Mouse (Mus musculus): ENCODE measurements around the gene Kat8. TPM values are rescaled to one million over a fixed set of nuclear protein-coding genes. Genes with fewer than 3 reads are reported as not detected.
A peak's percentile ranks its signal among the peaks of the same experiment; 100 is the strongest.

The Kat8 gene
- total RNA-seq (2021) = 10 to 100 TPM; 24.3 to 26.6 TPM
- long read RNA-seq, experiment 1, transcript Kat8-201 (11 exons, 1,579 nt) = major isoform, 29 of 32 reads
- long read RNA-seq, experiment 1, partial matches to known transcripts = 2 of 32 reads
- long read RNA-seq, experiment 1, other reads (novel, unspliced or antisense) = 1 of 32 reads
- long read RNA-seq, experiment 2, transcript Kat8-201 (11 exons, 1,579 nt) = major isoform, 40 of 43 reads
- long read RNA-seq, experiment 2, partial matches to known transcripts = 2 of 43 reads
- long read RNA-seq, experiment 2, other reads (novel, unspliced or antisense) = 1 of 43 reads

DNA sequence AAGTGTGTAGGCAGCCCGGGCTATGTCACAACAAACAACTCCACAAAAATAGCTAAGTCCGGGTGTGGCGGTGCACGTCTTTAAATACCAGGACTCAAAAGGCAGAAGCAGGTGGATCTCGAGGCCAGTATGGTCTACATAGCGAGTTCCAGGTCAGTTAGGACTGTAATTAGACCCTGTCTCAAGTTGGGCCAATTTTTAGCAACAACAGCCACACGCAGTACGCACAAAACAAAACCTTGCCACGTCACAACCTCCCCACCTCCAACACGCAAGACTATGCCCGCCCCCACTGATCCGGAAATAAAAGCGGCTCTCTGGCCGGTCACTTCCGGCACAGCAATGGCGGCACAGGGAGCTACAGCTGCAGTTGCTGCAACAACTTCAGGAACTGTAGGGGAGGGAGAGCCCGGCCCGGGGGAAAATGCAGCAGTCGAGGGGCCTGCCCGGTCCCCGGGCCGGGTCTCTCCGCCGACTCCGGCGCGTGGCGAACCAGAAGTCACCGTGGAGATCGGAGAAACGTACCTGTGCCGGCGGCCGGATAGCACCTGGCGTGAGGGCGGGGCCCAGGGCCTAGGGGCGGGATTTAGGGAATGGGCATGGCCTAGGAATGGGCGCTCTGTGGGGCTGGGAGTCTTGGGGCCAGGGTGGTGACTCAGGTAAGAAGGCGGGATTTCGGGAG is at the start of gene Kat8:
TSS of gene Kat8 (plus strand) at position 327 of the 682 bp plus-strand sequence.
- DNase-seq = peak; percentile 93
- no peak for TF ChIP-seq CTCF (IDR thresholded peaks at IDR 0.05)
- peak within 1 kb of the TSS; percentile 98 for H3K27ac ChIP-seq
- intact Hi-C loops (cut with DNase I) = loop anchor here (2.0 to 5.0 kb wide), 2 partner anchors 22 to 35 kb away; partner anchors contain the start of genes Zfp646 and Zfp668
- peak within 1 kb of the TSS; percentile 88 for H3K4me3 ChIP-seq

DNA sequence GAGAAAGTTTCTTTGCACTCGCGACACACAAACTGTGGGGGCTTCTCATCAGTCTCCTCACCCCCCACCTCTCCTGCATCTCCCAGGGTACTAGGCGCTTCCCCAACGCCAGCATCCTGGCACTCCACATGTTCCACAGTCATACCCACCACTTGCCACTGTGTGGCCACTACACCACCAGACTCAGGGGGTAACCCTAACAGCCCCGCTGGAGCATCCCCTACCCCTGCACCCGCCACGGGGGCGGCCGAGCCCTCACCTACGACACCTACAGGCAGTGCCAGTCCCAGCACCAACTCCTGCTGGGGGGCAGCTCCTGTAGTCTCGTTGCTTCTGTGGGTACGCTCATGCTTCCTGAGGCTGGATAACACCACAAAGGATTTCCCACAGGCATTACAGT is 45.9 kb upstream of the Kat8 start:
- intact Hi-C loops (cut with DNase I) = no loop called here
- no peak overlapping the region for H3K4me3 ChIP-seq
- DNase-seq = no peak
- H3K27ac ChIP-seq = no peak overlapping the region
- no peak for TF ChIP-seq CTCF (IDR thresholded peaks at IDR 0.05)

DNA sequence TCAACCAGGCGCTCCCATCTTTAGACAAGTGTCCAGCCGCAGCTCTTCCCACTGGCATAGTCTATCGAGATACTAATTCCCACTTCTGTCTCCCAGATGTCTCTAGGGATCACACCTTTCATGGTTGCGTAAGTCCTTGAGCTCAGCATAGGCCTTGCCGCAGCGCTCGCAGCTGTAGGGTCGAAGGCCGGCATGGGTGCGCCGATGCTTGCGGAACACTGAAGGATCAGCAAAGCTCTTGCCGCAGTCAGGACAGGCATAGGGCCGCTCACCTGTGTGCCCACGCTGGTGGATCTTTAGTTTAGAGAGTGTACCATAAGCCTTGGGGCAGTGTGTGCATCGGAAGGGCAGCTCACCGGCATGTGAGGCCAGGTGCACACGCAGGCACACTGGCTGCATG is 44.7 kb upstream of the Kat8 start:
- TF ChIP-seq CTCF (IDR thresholded peaks at IDR 0.05) = no peak
- Histone ChIP-seq H3K4me3 (no peak overlapping the region), H3K27ac (no peak overlapping the region)
- no peak for DNase-seq
- intact Hi-C loops (cut with DNase I) = no loop called here

DNA sequence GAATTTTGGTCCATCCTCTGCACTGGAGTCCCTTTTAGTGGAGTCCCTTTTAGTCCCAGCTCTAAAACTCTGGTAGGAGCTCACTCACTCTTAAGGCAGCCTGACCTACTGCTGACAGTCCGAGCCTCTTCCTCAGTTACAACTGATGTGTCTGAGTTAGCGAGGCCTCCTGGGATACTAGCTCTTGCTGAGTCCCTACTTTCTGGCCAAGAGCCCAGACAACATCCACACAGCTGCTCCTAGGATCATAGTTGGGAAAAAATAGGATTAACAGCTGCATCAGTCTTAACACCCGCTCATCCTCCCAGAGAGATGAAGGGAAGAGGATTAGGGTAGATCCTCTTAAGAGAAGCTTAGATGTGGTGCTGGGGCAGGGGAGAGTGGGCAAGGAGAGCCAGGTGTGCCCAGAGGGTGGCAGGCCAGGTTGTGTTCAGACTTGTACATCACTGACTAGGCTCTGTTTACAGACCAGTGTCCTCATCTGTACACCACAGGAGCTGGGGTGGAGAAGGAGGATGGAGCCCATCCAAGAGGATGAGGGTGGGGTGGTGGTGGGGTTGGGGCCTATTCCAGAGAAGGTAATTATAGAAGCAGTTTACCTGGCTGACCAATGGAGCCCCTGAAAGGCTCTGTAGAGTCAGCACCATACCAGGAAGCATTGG is 43.0 kb upstream of the Kat8 start:
- TF ChIP-seq CTCF (IDR thresholded peaks at IDR 0.05) = no peak
- Histone ChIP-seq H3K27ac (peak overlapping the region; percentile 73), H3K4me3 (no peak overlapping the region)
- DNase-seq = peak; percentile 54
- intact Hi-C loops (cut with DNase I) = no loop called here

DNA sequence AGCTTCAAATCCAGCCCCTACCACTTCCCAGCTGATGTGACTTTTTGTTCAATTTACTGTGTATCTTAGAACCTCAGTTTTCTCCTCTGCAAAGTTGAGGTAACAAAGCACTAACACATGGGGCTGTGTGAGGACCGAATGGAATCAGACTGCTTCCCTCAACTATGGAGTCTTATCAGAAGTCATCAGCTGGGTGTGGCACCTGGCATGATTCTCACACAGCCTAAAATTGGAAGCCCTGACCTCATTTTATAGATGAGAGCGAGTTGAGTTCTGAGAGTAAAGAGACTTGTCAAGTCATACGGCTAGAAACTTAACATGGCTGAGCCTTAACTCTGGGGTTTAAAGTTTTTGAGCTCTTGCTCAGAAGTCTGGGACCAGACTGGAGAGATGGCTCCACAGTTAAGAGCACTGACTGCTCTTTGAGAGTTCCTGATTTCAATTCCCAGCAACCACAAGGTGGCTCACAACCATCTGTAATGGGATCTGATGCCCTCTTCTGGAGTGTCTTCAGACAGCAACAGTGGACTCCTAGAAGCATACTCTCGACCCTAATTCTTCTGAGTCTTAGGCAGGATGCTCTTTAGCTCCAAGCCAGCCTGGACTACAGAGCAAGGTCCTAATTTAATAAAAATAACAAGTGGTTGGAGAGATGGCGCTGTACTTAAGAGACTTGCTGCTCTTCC is 42.0 kb upstream of the Kat8 start:
- DNase-seq = no peak
- intact Hi-C loops (cut with DNase I) = no loop called here
- TF ChIP-seq CTCF (IDR thresholded peaks at IDR 0.05) = peak; percentile 36; the same call in 1 of the 2 replicates
- Histone ChIP-seq H3K4me3 (no peak overlapping the region), H3K27ac (peak overlapping the region; percentile 73)

DNA sequence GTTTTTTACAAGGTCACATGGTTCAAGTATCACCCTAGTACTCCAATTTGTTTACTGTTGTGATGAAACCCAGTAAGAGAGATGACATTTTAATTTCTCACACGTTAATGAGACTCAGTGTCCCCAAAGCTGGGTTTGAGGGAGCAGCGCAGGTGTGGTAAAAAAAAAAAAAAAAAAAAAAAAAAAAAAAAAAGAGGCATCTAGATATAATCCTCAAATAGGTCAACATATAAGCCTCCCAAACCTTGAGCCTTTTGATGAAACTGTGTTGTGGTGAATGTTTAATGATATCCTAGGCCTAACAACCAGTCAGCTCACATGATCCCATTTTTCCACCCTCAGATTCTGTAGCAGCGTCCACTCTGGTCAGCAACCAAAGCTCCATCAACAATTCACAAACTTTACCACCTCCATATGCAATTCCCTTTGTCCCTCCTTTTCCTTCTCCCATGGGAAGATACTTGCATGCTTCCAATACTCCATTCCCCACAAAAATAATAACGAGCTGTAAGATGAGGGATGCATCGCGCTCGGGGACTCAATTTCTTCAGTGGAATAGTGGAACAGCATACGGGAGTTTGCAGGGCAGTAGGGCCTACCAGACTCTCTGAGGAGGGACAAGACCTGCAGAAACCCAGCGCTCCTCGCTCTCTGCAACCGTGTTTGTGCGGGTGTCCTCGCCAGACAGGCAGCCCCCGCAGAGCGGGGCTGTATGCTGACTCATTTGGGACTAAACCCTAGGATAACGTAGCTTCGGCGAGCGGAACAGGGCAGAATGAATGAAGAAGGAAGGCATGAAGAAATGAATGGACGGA is 37.3 kb upstream of the Kat8 start:
- Histone ChIP-seq H3K27ac (peak overlapping the region; percentile 99), H3K4me3 (peak overlapping the region; percentile 96)
- no peak for TF ChIP-seq CTCF (IDR thresholded peaks at IDR 0.05)
- intact Hi-C loops (cut with DNase I) = loop anchor here (1.0 to 5.0 kb wide), 3 partner anchors 34 to 75 kb away; partner anchors contain the start of genes Hsd3b7 and Kat8
- no peak for DNase-seq

DNA sequence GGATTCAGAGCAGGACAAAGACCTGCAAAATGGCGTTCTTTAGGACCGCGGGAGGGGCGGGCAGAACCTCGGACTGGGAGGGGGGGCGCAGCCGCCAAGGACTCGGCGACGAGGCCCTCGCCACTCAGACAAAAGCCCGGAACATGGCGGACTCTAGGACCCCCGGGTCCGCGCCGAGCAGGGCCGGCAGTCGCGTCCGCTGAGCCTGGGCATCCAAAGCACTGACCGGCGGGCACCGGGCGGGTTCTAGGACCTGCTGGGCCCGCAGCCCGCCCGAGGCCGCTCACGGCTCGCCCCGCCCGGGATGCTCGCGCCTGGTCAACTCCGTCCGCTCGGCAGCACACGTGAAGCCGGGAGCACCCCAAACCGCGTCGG is 36.7 kb upstream of the Kat8 start:
- Histone ChIP-seq H3K4me3 (peak overlapping the region; percentile 96), H3K27ac (peak overlapping the region; percentile 99)
- peak; percentile 95 for DNase-seq
- no peak for TF ChIP-seq CTCF (IDR thresholded peaks at IDR 0.05)
- intact Hi-C loops (cut with DNase I) = loop anchor here (1.0 to 5.0 kb wide), 3 partner anchors 35 to 75 kb away; partner anchors contain the start of genes Hsd3b7 and Kat8

DNA sequence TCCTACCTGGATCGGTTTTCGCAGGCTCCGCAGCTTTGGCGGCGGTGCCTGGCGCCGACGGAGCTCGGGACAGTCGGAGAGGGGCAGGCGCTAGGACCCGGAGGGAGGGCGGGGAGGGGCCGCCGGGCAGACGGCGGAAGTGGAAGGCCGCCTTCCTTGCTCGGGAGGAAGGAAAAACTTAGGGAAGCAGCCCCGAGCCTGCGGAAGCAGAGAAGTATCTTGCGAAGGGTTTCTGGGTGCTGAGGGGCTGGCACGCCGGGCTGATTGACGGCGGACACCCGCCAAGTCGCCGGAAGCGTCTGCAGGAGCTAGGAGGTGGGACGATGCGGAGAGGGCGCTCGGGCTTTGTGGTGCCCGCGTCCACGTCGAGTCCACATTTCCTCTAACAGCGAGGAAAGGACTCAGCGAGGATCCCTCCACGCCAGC is 36.3 kb upstream of the Kat8 start, which contains the start of gene Zfp646:
TSS of gene Zfp646 (plus strand) at position 181 of the 426 bp plus-strand sequence.
- H3K27ac ChIP-seq = peak within 1 kb of the TSS; percentile 99
- H3K4me3 ChIP-seq = peak within 1 kb of the TSS; percentile 96
- intact Hi-C loops (cut with DNase I) = loop anchor here (5.0 kb wide), 1 partner anchor 36 kb away; the partner anchor contains the start of gene Kat8
- TF ChIP-seq CTCF (IDR thresholded peaks at IDR 0.05) = no peak
- peak; percentile 86 for DNase-seq

DNA sequence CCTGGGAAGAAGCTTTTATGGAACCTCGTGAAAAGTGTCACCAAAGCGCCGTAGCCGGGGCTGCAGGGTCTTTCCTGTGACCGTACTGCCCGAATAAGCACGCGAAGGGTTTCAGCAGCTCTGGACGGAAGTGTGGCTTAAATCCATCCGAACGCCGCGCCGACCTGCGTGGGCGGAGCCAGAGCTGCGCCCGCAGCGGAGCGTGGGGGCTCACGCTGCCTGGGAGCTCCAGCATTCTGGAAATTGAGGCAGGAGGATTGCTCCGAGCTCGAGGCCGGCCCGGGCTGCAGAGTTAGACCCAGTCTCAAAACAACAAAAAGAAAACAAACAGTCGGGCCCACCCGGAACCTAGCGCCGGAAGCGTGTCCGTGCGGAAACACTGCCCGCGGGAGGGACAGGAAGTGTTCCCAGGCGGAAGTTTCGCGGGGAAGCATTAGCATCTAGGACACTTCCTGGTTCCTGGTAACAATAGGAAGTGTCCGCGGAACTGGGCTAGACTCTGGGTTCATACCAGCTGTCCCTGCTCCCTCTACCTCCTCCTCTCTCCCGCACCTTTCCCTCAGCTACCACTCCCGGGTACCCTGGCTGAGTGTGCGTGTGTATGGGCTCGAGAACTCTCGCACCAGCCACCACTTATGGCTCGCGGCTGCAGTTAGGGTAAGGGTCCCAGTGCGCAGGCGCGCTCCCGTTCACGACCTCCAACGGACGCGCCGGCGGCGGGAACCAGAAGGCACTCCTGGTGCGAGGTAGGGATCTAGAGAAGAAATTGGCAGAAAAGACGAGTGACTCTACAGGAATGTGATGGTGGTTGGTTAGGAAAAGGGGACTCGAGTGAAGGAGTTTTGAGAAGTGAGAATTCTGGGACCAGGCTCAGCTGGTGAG is 35.6 kb upstream of the Kat8 start, which contains the start of gene Zfp668:
TSS of gene Zfp668 (minus strand) at position 362 of the 882 bp plus-strand sequence.
- no peak for TF ChIP-seq CTCF (IDR thresholded peaks at IDR 0.05)
- intact Hi-C loops (cut with DNase I) = loop anchor here (5.0 kb wide), 1 partner anchor 36 kb away; the partner anchor contains the start of gene Kat8
- peak within 1 kb of the TSS; percentile 99 for H3K27ac ChIP-seq
- peak within 1 kb of the TSS; percentile 96 for H3K4me3 ChIP-seq
- DNase-seq = peak; percentile 94

DNA sequence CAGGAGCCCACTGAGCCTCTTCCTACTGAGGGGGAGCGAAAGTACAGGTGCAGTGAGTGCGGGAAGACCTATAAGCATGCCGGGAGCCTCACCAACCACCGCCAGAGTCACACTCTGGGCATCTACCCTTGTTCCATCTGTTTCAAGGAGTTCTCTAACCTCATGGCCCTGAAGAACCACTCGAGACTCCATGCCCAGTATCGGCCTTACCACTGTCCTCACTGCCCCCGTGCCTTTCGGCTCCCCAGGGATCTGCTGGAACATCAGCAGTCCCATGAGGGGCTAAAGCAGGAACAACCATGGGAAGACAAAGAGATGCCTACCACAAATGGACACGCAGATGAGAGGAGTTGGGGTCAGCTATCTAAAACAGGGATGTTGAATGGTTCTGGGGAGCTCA is 33.0 kb upstream of the Kat8 start:
- intact Hi-C loops (cut with DNase I) = loop anchor here (5.0 kb wide), 1 partner anchor 33 kb away; the partner anchor contains the start of gene Kat8
- no peak for DNase-seq
- Histone ChIP-seq H3K27ac (no peak overlapping the region), H3K4me3 (no peak overlapping the region)
- no peak for TF ChIP-seq CTCF (IDR thresholded peaks at IDR 0.05)
